ENCODE assay signal across 20 mouse cellular contexts in genomic region chr9:66878899-66879298, GRCm38 (mm10).
"Had no signal": no experiment of that assay in that cellular context is flagged by ENCODE, and none has a peak within 500 bp of the region (broad histone marks: within the 10 kb centered on the region; RNA-seq: fewer than 3 reads in every experiment).

No protein-coding gene starts in this region.

- H3K4me1 ChIP-seq: neural tube, embryonic 15.5 days had no signal

- H3K4me2 ChIP-seq: lung, embryonic 14.5 days; midbrain, embryonic 12.5 days; neural tube, embryonic 13.5 days; neural tube, embryonic 15.5 days had no signal

- H3K4me3 ChIP-seq: megakaryocyte, embryonic 14.5 days; midbrain, embryonic 10.5 days; midbrain, embryonic 12.5 days; myocyte; neural tube, embryonic 13.5 days; neural tube, embryonic 15.5 days had no signal

- H3K9ac ChIP-seq: lung, embryonic 14.5 days; midbrain, embryonic 12.5 days; neural tube, embryonic 13.5 days; neural tube, embryonic 15.5 days had no signal

- H3K36me3 ChIP-seq: midbrain, embryonic 12.5 days; neural tube, embryonic 15.5 days had no signal

- H3K9me3 ChIP-seq: neural tube, embryonic 15.5 days had no signal

- DNase-seq: lung, adult 18-20 months; lung, embryonic 14.5 days; lung, postnatal 10 days; lung, postnatal 4 days; midbrain, embryonic 14.5 days; retina, postnatal 1 day; right cerebral cortex, adult 18-20 months; right cerebral cortex, postnatal 25 days; right cerebral cortex, postnatal 4 days; spleen, adult 18-20 months; thymus, adult 2 months; thymus, postnatal 25 days; thymus, postnatal 4 days had no signal

- H3K27me3 ChIP-seq: megakaryocyte, embryonic 14.5 days; midbrain, embryonic 12.5 days; neural tube, embryonic 13.5 days; neural tube, embryonic 15.5 days had no signal

- ATAC-seq: midbrain, embryonic 16.5 days had no signal

- H3K27ac ChIP-seq: midbrain, embryonic 10.5 days; midbrain, embryonic 12.5 days; neural tube, embryonic 13.5 days; neural tube, embryonic 15.5 days had no signal
